Mouse (Mus musculus) kidney, embryonic 16.5 days (tissue): ENCODE results near the gene Gm9045. TPM values are rescaled to one million over a fixed set of nuclear protein-coding genes. Genes with fewer than 3 reads are reported as not detected.

Experiments used
- ATAC-seq: fragments of 200-750 bp; cut with Nextera tagmentation; 2 replicates; pipeline ENCODE4 v1.8.0; 2017; ENCODE audit warnings: moderate TSS enrichment; ENCODE audit not compliant: low FRiP score, low TSS enrichment
- H3K27ac ChIP-seq: fragments of 300-500 bp; sonication (generic); 2 replicates; pipeline ENCODE4 v1.5.1; 2014; ENCODE audit warnings: low read length
- H3K27me3 ChIP-seq: fragments of 300-500 bp; sonication (generic); 2 replicates; pipeline ENCODE4 v1.6.1; 2014; ENCODE audit warnings: low read length, control low read depth, mixed read lengths; ENCODE audit not compliant: insufficient read depth
- H3K36me3 ChIP-seq: fragments of 300-500 bp; sonication (generic); 2 replicates; pipeline ENCODE4 v1.6.1; 2014; ENCODE audit warnings: low read length, control low read depth, mixed read lengths; ENCODE audit not compliant: insufficient read depth
- H3K4me1 ChIP-seq: fragments of 300-500 bp; sonication (generic); 2 replicates; pipeline ENCODE4 v1.6.1; 2014; ENCODE audit warnings: low read length, control low read depth, mixed read lengths; ENCODE audit not compliant: insufficient read depth
- H3K4me2 ChIP-seq: fragments of 300-500 bp; sonication (generic); replicated peaks from 2 replicates; pipeline ENCODE4 v1.6.1; 2014; ENCODE audit warnings: low read depth, low read length
- H3K4me3 ChIP-seq: fragments of 300-500 bp; sonication (generic); 2 replicates; pipeline ENCODE4 v1.5.1; 2014; ENCODE audit warnings: mild to moderate bottlenecking, low read length
- H3K9ac ChIP-seq: fragments of 300-500 bp; sonication (generic); replicated peaks from 2 replicates; pipeline ENCODE4 v1.6.1; 2014; ENCODE audit warnings: low read length
- H3K9me3 ChIP-seq: fragments of 300-500 bp; sonication (generic); 2 replicates; pipeline ENCODE4 v1.6.1; 2016; ENCODE audit warnings: low read length, control low read depth
- WGBS: fragments of 180-500 bp; shearing (Covaris S2); extraction: QIAGEN DNeasy Blood & Tissue Kit; methylation state at CpG from one replicate; pipeline ENCODE4 v1.1.7; 2014; 5-methylcytosine and 5-hydroxymethylcytosine counted together
- polyA plus RNA-seq: library from polyadenylated mRNA; unstranded; fragments of >200 nt; fragmentation: Nextera tagmentation; extraction: Ambion mirVana; gene quantifications from 2 replicates; pipeline ENCODE4 v1.2.1, GENCODE M21; 2015

Gene Gm9045
- polyA plus RNA-seq, 1 experiment from 2014 or later = not detected

- Histone ChIP-seq H3K4me3 (no peak within 1 kb of the TSS), H3K4me1 (no peaks in the 10 kb centered on the region), H3K36me3 (no peaks in the 10 kb centered on the region), H3K9ac (no peak within 1 kb of the TSS), H3K9me3 (no peaks in the 10 kb centered on the region), H3K4me2 (no peak within 1 kb of the TSS), H3K27ac (no peak within 1 kb of the TSS), H3K27me3 (no peaks in the 10 kb centered on the region)
- WGBS = 90% methylated on average over 6 of the region's 6 CpGs
- no peak for ATAC-seq
These were observed 42.7 kb downstream of the Gm9045 start, which contains the start of gene Iltifb for GRCm38 (mm10) chr10:118294938-118295337. Iltifb (minus strand) TSS chr10:118295038.

Other genes with a start within 250 kb of the Gm9045 start
- gene Mdm1, start 196.0 kb downstream of the Gm9045 start, polyA plus RNA-seq = 26.7 and 27.1 TPM in 2 replicates
- not detected in 2 replicates for gene Il22, start 132.9 kb downstream of the Gm9045 start, polyA plus RNA-seq
- 0.08 TPM in 1 of 2 replicates, not detected in the other for gene Gm32717, start 97.1 kb downstream of the Gm9045 start, polyA plus RNA-seq
- 0.08 TPM in 1 of 2 replicates, not detected in the other for gene Gm32802, start 79.1 kb downstream of the Gm9045 start, polyA plus RNA-seq
- gene Iltifb, start 42.8 kb downstream of the Gm9045 start, polyA plus RNA-seq = not detected in 2 replicates
- gene Gm9040, start 10.9 kb downstream of the Gm9045 start, polyA plus RNA-seq = 0.14 TPM in 1 of 2 replicates, not detected in the other
- 0.14 TPM in 1 of 2 replicates, not detected in the other for gene Gm9044, start 5.4 kb downstream of the Gm9045 start, polyA plus RNA-seq
- not detected in 2 replicates for gene Gm9046, start 5.4 kb upstream of the Gm9045 start, polyA plus RNA-seq
- not detected in 2 replicates for gene Gm9048, start 10.8 kb upstream of the Gm9045 start, polyA plus RNA-seq
- not detected in 2 replicates for gene Gm9049, start 16.3 kb upstream of the Gm9045 start, polyA plus RNA-seq
- not detected in 2 replicates for gene Ifng, start 103.2 kb upstream of the Gm9045 start, polyA plus RNA-seq